Mouse (Mus musculus) ES-Bruce4 (cell line): ENCODE measurements around the gene Znhit1.

ENCODE experiments used
- CTCF ChIP-seq: IDR thresholded peaks from one replicate; pipeline ENCODE4 v1.8.1; 2011; ENCODE audit warnings: low read depth, low read length
- EP300 ChIP-seq: IDR thresholded peaks from 2 replicates; pipeline ENCODE4 v1.6.1; 2011; ENCODE audit warnings: low read depth, low read length; ENCODE audit not compliant: insufficient read depth

DNA sequence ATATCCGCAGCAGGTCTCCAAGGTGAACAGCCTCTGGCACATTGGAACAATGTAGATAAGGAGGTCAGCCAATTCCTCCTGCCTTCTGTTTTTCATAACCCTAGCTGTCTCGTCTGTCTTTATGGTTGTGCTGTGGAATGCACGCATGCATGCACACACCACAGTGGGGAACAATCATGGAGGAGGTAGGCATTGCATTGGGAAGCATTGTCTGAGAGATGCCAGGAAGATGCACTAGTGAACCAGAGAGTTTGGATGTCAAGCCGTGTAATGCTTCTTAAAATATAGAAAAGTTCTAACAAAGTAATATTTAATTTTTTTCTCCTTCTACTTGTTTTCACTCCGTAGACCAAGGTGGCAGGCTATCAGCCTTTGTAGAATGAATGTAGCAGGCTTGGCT is 54.9 kb downstream of the Znhit1 start:
- TF ChIP-seq CTCF (no peak), EP300 (no peak)
